Mouse (Mus musculus) cerebellum, postnatal 25 days (tissue): ENCODE results near the gene Itln1.
"Not testable (repeated sequence)": the region's sequence is repeated elsewhere in the genome, so short reads cannot be mapped to it uniquely, and the experiment has no call there.

Experiments
- DNase-seq, 2 experiments: peaks; one replicate each; pipeline ENCODE4 v3.0.0; 2021; ENCODE audit warnings: mixed read lengths in 2 of 2

Itln1 gene

GRCm38 (mm10) chr1:171504586-171504985 is 30.5 kb downstream of the Itln1 start:
- DNase-seq: no peak

- DNase-seq: no peak
Measured at GRCm38 (mm10) chr1:171503592-171504291, 31.4 kb downstream of the Itln1 start.

- peak; percentile 89 to 91 for DNase-seq
Measured at GRCm38 (mm10) chr1:171503250-171503591, 31.9 kb downstream of the Itln1 start, which contains the start of gene Alyref2. Gene Alyref2, plus strand, starts transcription at chr1:171503478.

- DNase-seq: peak; percentile 25 to 60
Measured at GRCm38 (mm10) chr1:171502388-171503249, 32.5 kb downstream of the Itln1 start.

- peak; percentile 17 to 41 for DNase-seq
Measured at GRCm38 (mm10) chr1:171501636-171502080, 33.4 kb downstream of the Itln1 start.

GRCm38 (mm10) chr1:171501016-171501610 is 34.0 kb downstream of the Itln1 start:
- no peak for DNase-seq

GRCm38 (mm10) chr1:171499856-171500255 is 35.2 kb downstream of the Itln1 start:
- DNase-seq: no peak

GRCm38 (mm10) chr1:171495371-171495770 is 39.7 kb downstream of the Itln1 start:
- DNase-seq: no peak

- DNase-seq: no peak
Measured at GRCm38 (mm10) chr1:171494241-171494640, 40.9 kb downstream of the Itln1 start.

- peak; percentile 73 to 82 for DNase-seq
Measured at GRCm38 (mm10) chr1:171478968-171479367, 56.1 kb downstream of the Itln1 start.

- peak; percentile 8 to 22 for DNase-seq
Measured at GRCm38 (mm10) chr1:171477758-171478545, 57.1 kb downstream of the Itln1 start.

GRCm38 (mm10) chr1:171477123-171477522 is 58.0 kb downstream of the Itln1 start:
- DNase-seq: no peak

GRCm38 (mm10) chr1:171473920-171474640 is 61.0 kb downstream of the Itln1 start:
- no peak for DNase-seq

GRCm38 (mm10) chr1:171473506-171473905 is 61.6 kb downstream of the Itln1 start:
- no peak for DNase-seq

- not testable (repeated sequence) for DNase-seq
Measured at GRCm38 (mm10) chr1:171471941-171472340, 63.2 kb downstream of the Itln1 start.

GRCm38 (mm10) chr1:171471452-171471851 is 63.6 kb downstream of the Itln1 start:
- DNase-seq: no peak

GRCm38 (mm10) chr1:171470896-171471295 is 64.2 kb downstream of the Itln1 start:
- DNase-seq: no peak

GRCm38 (mm10) chr1:171470371-171470871 is 64.7 kb downstream of the Itln1 start:
- peak; percentile 56 to 73 for DNase-seq

GRCm38 (mm10) chr1:171469678-171470077 is 65.4 kb downstream of the Itln1 start:
- no peak for DNase-seq
